Mouse (Mus musculus): ENCODE data around the gene Rgs9bp. TPM values are rescaled to one million over a fixed set of nuclear protein-coding genes. Genes with fewer than 3 reads are reported as not detected.
"Not testable (repeated sequence)": the region's sequence is repeated elsewhere in the genome, so short reads cannot be mapped to it uniquely, and the experiment has no call there.

The Rgs9bp gene
- polyA plus RNA-seq, 1 experiment from 2014 or later = 0.08 TPM

- peak; percentile 97 for ATAC-seq (ENCODE audit: insufficient read depth, low FRiP score)
- WGBS = under 1% methylated on average over 49 of the region's 49 CpGs
- Histone ChIP-seq H3K36me3 (ENCODE audit: control insufficient read depth, insufficient read depth, low read length) (no peaks in the 10 kb centered on the region), H3K9ac (ENCODE audit: low read length) (peak within 1 kb of the TSS; percentile 75), H3K4me2 (ENCODE audit: low read depth, low read length) (peak within 1 kb of the TSS; percentile 100), H3K9me3 (replicated peaks; ENCODE audit: control insufficient read depth, low read length) (no peaks in the 10 kb centered on the region), H3K27me3 (ENCODE audit: control insufficient read depth, insufficient read depth, low read length) (peaks cover 23% of the 10 kb centered on the region), H3K4me1 (ENCODE audit: control insufficient read depth, insufficient read depth, low read length) (peaks cover 22% of the 10 kb centered on the region), H3K27ac (ENCODE audit: low read length) (peak within 1 kb of the TSS; percentile 68), H3K4me3 (replicated peaks; ENCODE audit: low read length) (peak within 1 kb of the TSS; percentile 62)
Observed at GRCm38 (mm10) chr7:35586055-35586905, 898 bp upstream of the Rgs9bp start, which contains the start of gene Ankrd27. TSS of gene Ankrd27 (plus strand) at chr7:35586244.

GRCm38 (mm10) chr7:35584786-35585190 lies 594 bp downstream of the Rgs9bp start:
- H3K4me1 ChIP-seq (ENCODE audit: control insufficient read depth, insufficient read depth, low read length) = peaks cover 22% of the 10 kb centered on the region
- peaks cover 23% of the 10 kb centered on the region for H3K27me3 ChIP-seq (ENCODE audit: control insufficient read depth, insufficient read depth, low read length)
- H3K9me3 ChIP-seq (replicated peaks; ENCODE audit: control insufficient read depth, low read length) = no peaks in the 10 kb centered on the region
- under 1% methylated on average over 50 of the region's 50 CpGs for WGBS
- ATAC-seq (ENCODE audit: insufficient read depth, low FRiP score) = no peak
- no peaks in the 10 kb centered on the region for H3K36me3 ChIP-seq (ENCODE audit: control insufficient read depth, insufficient read depth, low read length)
- peak overlapping the region; percentile 62 for H3K4me3 ChIP-seq (replicated peaks; ENCODE audit: low read length)
- peak overlapping the region; percentile 71 for H3K9ac ChIP-seq (ENCODE audit: low read length)
- no peak overlapping the region for H3K27ac ChIP-seq (ENCODE audit: low read length)
- peak overlapping the region; percentile 100 for H3K4me2 ChIP-seq (ENCODE audit: low read depth, low read length)

- peak overlapping the region; percentile 71 for H3K9ac ChIP-seq (ENCODE audit: low read length)
- H3K27ac ChIP-seq (ENCODE audit: low read length) = no peak overlapping the region
- H3K9me3 ChIP-seq (replicated peaks; ENCODE audit: control insufficient read depth, low read length) = no peaks in the 10 kb centered on the region
- H3K4me3 ChIP-seq (replicated peaks; ENCODE audit: low read length) = peak overlapping the region; percentile 62
- peak overlapping the region; percentile 100 for H3K4me2 ChIP-seq (ENCODE audit: low read depth, low read length)
- ATAC-seq (ENCODE audit: insufficient read depth, low FRiP score) = no peak
- H3K4me1 ChIP-seq (ENCODE audit: control insufficient read depth, insufficient read depth, low read length) = peaks cover 22% of the 10 kb centered on the region
- H3K36me3 ChIP-seq (ENCODE audit: control insufficient read depth, insufficient read depth, low read length) = no peaks in the 10 kb centered on the region
- peaks cover 23% of the 10 kb centered on the region for H3K27me3 ChIP-seq (ENCODE audit: control insufficient read depth, insufficient read depth, low read length)
- WGBS = 5% methylated on average over 36 of the region's 36 CpGs
Observed at GRCm38 (mm10) chr7:35584068-35584785, 1.2 kb downstream of the Rgs9bp start.

- Histone ChIP-seq H3K4me2 (ENCODE audit: low read depth, low read length) (no peak overlapping the region), H3K4me1 (ENCODE audit: control insufficient read depth, insufficient read depth, low read length) (peaks cover 22% of the 10 kb centered on the region), H3K36me3 (ENCODE audit: control insufficient read depth, insufficient read depth, low read length) (no peaks in the 10 kb centered on the region), H3K9ac (ENCODE audit: low read length) (no peak overlapping the region), H3K27ac (ENCODE audit: low read length) (no peak overlapping the region), H3K27me3 (ENCODE audit: control insufficient read depth, insufficient read depth, low read length) (peaks cover 23% of the 10 kb centered on the region), H3K9me3 (replicated peaks; ENCODE audit: control insufficient read depth, low read length) (no peaks in the 10 kb centered on the region), H3K4me3 (replicated peaks; ENCODE audit: low read length) (no peak overlapping the region)
- 19% methylated on average over 11 of the region's 11 CpGs for WGBS
- ATAC-seq (ENCODE audit: insufficient read depth, low FRiP score) = no peak
Observed at GRCm38 (mm10) chr7:35583476-35584025, 1.8 kb downstream of the Rgs9bp start.

- Histone ChIP-seq H3K4me1 (ENCODE audit: control insufficient read depth, insufficient read depth, low read length) (peaks cover 15% of the 10 kb centered on the region), H3K36me3 (ENCODE audit: control insufficient read depth, insufficient read depth, low read length) (no peaks in the 10 kb centered on the region), H3K27ac (ENCODE audit: low read length) (no peak overlapping the region), H3K4me2 (ENCODE audit: low read depth, low read length) (no peak overlapping the region), H3K27me3 (ENCODE audit: control insufficient read depth, insufficient read depth, low read length) (peaks cover 23% of the 10 kb centered on the region), H3K9me3 (replicated peaks; ENCODE audit: control insufficient read depth, low read length) (no peaks in the 10 kb centered on the region), H3K4me3 (replicated peaks; ENCODE audit: low read length) (no peak overlapping the region), H3K9ac (ENCODE audit: low read length) (no peak overlapping the region)
- ATAC-seq (ENCODE audit: insufficient read depth, low FRiP score) = no peak
- 66% methylated on average over 5 of the region's 5 CpGs for WGBS
Observed at GRCm38 (mm10) chr7:35582719-35583118, 2.7 kb downstream of the Rgs9bp start.

GRCm38 (mm10) chr7:35579849-35580248 lies 5.5 kb downstream of the Rgs9bp start:
- no peak for ATAC-seq (ENCODE audit: insufficient read depth, low FRiP score)
- Histone ChIP-seq H3K9me3 (replicated peaks; ENCODE audit: control insufficient read depth, low read length) (no peaks in the 10 kb centered on the region), H3K4me1 (ENCODE audit: control insufficient read depth, insufficient read depth, low read length) (peaks cover 3% of the 10 kb centered on the region; the same call in 1 of the 2 replicates), H3K27ac (ENCODE audit: low read length) (no peak overlapping the region), H3K4me3 (replicated peaks; ENCODE audit: low read length) (no peak overlapping the region), H3K36me3 (ENCODE audit: control insufficient read depth, insufficient read depth, low read length) (no peaks in the 10 kb centered on the region), H3K9ac (ENCODE audit: low read length) (no peak overlapping the region), H3K27me3 (ENCODE audit: control insufficient read depth, insufficient read depth, low read length) (peaks cover 20% of the 10 kb centered on the region), H3K4me2 (ENCODE audit: low read depth, low read length) (no peak overlapping the region)
- 36% methylated on average over 4 of the region's 4 CpGs for WGBS

- H3K27ac ChIP-seq (ENCODE audit: low read length); H3K4me1 ChIP-seq (ENCODE audit: control insufficient read depth, insufficient read depth, low read length); H3K27me3 ChIP-seq (ENCODE audit: control insufficient read depth, insufficient read depth, low read length); ATAC-seq (ENCODE audit: insufficient read depth, low FRiP score); H3K9ac ChIP-seq (ENCODE audit: low read length); H3K4me2 ChIP-seq (ENCODE audit: low read depth, low read length); H3K36me3 ChIP-seq (ENCODE audit: control insufficient read depth, insufficient read depth, low read length); H3K4me3 ChIP-seq (replicated peaks; ENCODE audit: low read length); H3K9me3 ChIP-seq (replicated peaks; ENCODE audit: control insufficient read depth, low read length): not testable (repeated sequence)
- WGBS = 22% methylated on average over 6 of the region's 6 CpGs
Observed at GRCm38 (mm10) chr7:35570883-35571282, 14.5 kb downstream of the Rgs9bp start.

- not testable (repeated sequence) for ATAC-seq (ENCODE audit: insufficient read depth, low FRiP score); H3K36me3 ChIP-seq (ENCODE audit: control insufficient read depth, insufficient read depth, low read length)
Observed at GRCm38 (mm10) chr7:35569724-35570123, 15.7 kb downstream of the Rgs9bp start.

GRCm38 (mm10) chr7:35565965-35566364 lies 19.4 kb downstream of the Rgs9bp start:
- H3K36me3 ChIP-seq (ENCODE audit: control insufficient read depth, insufficient read depth, low read length); H3K4me2 ChIP-seq (ENCODE audit: low read depth, low read length); H3K27me3 ChIP-seq (ENCODE audit: control insufficient read depth, insufficient read depth, low read length); H3K9me3 ChIP-seq (replicated peaks; ENCODE audit: control insufficient read depth, low read length); ATAC-seq (ENCODE audit: insufficient read depth, low FRiP score); H3K9ac ChIP-seq (ENCODE audit: low read length); H3K4me3 ChIP-seq (replicated peaks; ENCODE audit: low read length); H3K4me1 ChIP-seq (ENCODE audit: control insufficient read depth, insufficient read depth, low read length); H3K27ac ChIP-seq (ENCODE audit: low read length): not testable (repeated sequence)
- 76% methylated on average over 13 of the region's 13 CpGs for WGBS

More at GRCm38 (mm10) chr7:35569724-35570123, 15.7 kb downstream of the Rgs9bp start:
- 85% methylated on average over 4 of the region's 4 CpGs for WGBS
- H3K4me2 ChIP-seq (ENCODE audit: low read depth, low read length); H3K4me1 ChIP-seq (ENCODE audit: control insufficient read depth, insufficient read depth, low read length); H3K27me3 ChIP-seq (ENCODE audit: control insufficient read depth, insufficient read depth, low read length); H3K4me3 ChIP-seq (replicated peaks; ENCODE audit: low read length); H3K27ac ChIP-seq (ENCODE audit: low read length); H3K9me3 ChIP-seq (replicated peaks; ENCODE audit: control insufficient read depth, low read length); H3K9ac ChIP-seq (ENCODE audit: low read length): not testable (repeated sequence)
